Mouse (Mus musculus) E14TG2a.4 (cell line): Measurements from ENCODE around the gene Tax1bp1.

ENCODE experiments used
- H3K27me3 ChIP-seq: 2 replicates; pipeline ENCODE4 v1.6.1; 2014; ENCODE audit warnings: low read length, control low read depth; ENCODE audit not compliant: insufficient read depth
- H3K36me3 ChIP-seq: 2 replicates; pipeline ENCODE4 v1.6.1; 2014; ENCODE audit warnings: low read length, control low read depth; ENCODE audit not compliant: insufficient read depth
- H3K4me1 ChIP-seq: replicated peaks from 2 replicates; pipeline ENCODE4 v1.6.1; 2014; ENCODE audit warnings: low read depth, low read length, control low read depth
- H3K4me3 ChIP-seq: replicated peaks from 2 replicates; pipeline ENCODE4 v1.5.1; 2014; ENCODE audit warnings: mild to moderate bottlenecking, low read length
- H3K9me3 ChIP-seq: 2 replicates; pipeline ENCODE4 v1.6.1; 2014; ENCODE audit warnings: low read length, control low read depth
- CTCF ChIP-seq: conservative IDR thresholded peaks from 2 replicates; pipeline ENCODE4 v1.5.1; 2014; ENCODE audit warnings: low read length
- NANOG ChIP-seq: IDR thresholded peaks from 2 replicates; pipeline ENCODE4 v1.6.1; 2014; ENCODE audit warnings: borderline replicate concordance, low read length, mixed read lengths
- POU5F1 ChIP-seq: IDR thresholded peaks from 2 replicates; pipeline ENCODE4 v1.6.1; 2014; ENCODE audit warnings: low read length, borderline replicate concordance

Gene Tax1bp1

GRCm38 (mm10) chr6:52724805-52725439 lies 11.4 kb downstream of the Tax1bp1 start:
- H3K4me3 ChIP-seq = no peak overlapping the region
- H3K9me3 ChIP-seq = no peaks in the 10 kb centered on the region
- H3K27me3 ChIP-seq = no peaks in the 10 kb centered on the region
- no peak for TF ChIP-seq POU5F1
- peak; percentile 100 for TF ChIP-seq CTCF
- no peak for TF ChIP-seq NANOG
- peaks cover 65% of the 10 kb centered on the region for H3K36me3 ChIP-seq
- H3K4me1 ChIP-seq = peaks cover 13% of the 10 kb centered on the region

- H3K4me1 ChIP-seq = peaks cover under 1% of the 10 kb centered on the region; the same call in 1 of the 2 replicates
- no peak overlapping the region for H3K4me3 ChIP-seq
- no peaks in the 10 kb centered on the region for H3K27me3 ChIP-seq
- TF ChIP-seq CTCF (no peak), NANOG (no peak), POU5F1 (no peak)
- peaks cover 62% of the 10 kb centered on the region for H3K36me3 ChIP-seq
- H3K9me3 ChIP-seq = no peaks in the 10 kb centered on the region
Observed at GRCm38 (mm10) chr6:52730338-52730737, 16.8 kb downstream of the Tax1bp1 start.

GRCm38 (mm10) chr6:52734630-52735029 lies 21.1 kb downstream of the Tax1bp1 start:
- Histone ChIP-seq H3K4me1 (no peaks in the 10 kb centered on the region), H3K9me3 (no peaks in the 10 kb centered on the region), H3K27me3 (no peaks in the 10 kb centered on the region), H3K36me3 (peaks cover 63% of the 10 kb centered on the region), H3K4me3 (no peak overlapping the region)
- TF ChIP-seq POU5F1 = no peak
- no peak for TF ChIP-seq CTCF
- TF ChIP-seq NANOG = no peak

GRCm38 (mm10) chr6:52752832-52753231 lies 39.3 kb downstream of the Tax1bp1 start:
- Histone ChIP-seq H3K9me3 (no peaks in the 10 kb centered on the region), H3K27me3 (no peaks in the 10 kb centered on the region), H3K4me1 (peaks cover 8% of the 10 kb centered on the region), H3K36me3 (peaks cover 70% of the 10 kb centered on the region), H3K4me3 (no peak overlapping the region)
- TF ChIP-seq POU5F1 (no peak), NANOG (no peak), CTCF (no peak)

GRCm38 (mm10) chr6:52765206-52765605 lies 51.7 kb downstream of the Tax1bp1 start:
- Histone ChIP-seq H3K4me3 (no peak overlapping the region), H3K9me3 (no peaks in the 10 kb centered on the region), H3K4me1 (no peaks in the 10 kb centered on the region), H3K36me3 (peaks cover 86% of the 10 kb centered on the region), H3K27me3 (no peaks in the 10 kb centered on the region)
- TF ChIP-seq CTCF (no peak), POU5F1 (no peak), NANOG (no peak)

GRCm38 (mm10) chr6:52770789-52771188 lies 57.3 kb downstream of the Tax1bp1 start:
- peaks cover 54% of the 10 kb centered on the region for H3K36me3 ChIP-seq
- no peaks in the 10 kb centered on the region for H3K27me3 ChIP-seq
- no peak overlapping the region for H3K4me3 ChIP-seq
- peaks cover 10% of the 10 kb centered on the region for H3K4me1 ChIP-seq
- no peaks in the 10 kb centered on the region for H3K9me3 ChIP-seq
- TF ChIP-seq POU5F1 = no peak
- no peak for TF ChIP-seq CTCF
- no peak for TF ChIP-seq NANOG

GRCm38 (mm10) chr6:52773132-52773531 lies 59.6 kb downstream of the Tax1bp1 start:
- H3K9me3 ChIP-seq = no peaks in the 10 kb centered on the region
- no peak for TF ChIP-seq POU5F1
- no peak overlapping the region for H3K4me3 ChIP-seq
- peaks cover 30% of the 10 kb centered on the region for H3K36me3 ChIP-seq
- no peaks in the 10 kb centered on the region for H3K27me3 ChIP-seq
- H3K4me1 ChIP-seq = peaks cover 16% of the 10 kb centered on the region

- Histone ChIP-seq H3K4me1 (peaks cover 16% of the 10 kb centered on the region), H3K36me3 (peaks cover 10% of the 10 kb centered on the region; the same call in 1 of the 2 replicates), H3K4me3 (no peak overlapping the region), H3K27me3 (no peaks in the 10 kb centered on the region), H3K9me3 (no peaks in the 10 kb centered on the region)
- TF ChIP-seq NANOG = no peak
- no peak for TF ChIP-seq POU5F1
- TF ChIP-seq CTCF = no peak
Observed at GRCm38 (mm10) chr6:52775350-52775749, 61.8 kb downstream of the Tax1bp1 start.

- H3K27me3 ChIP-seq = no peaks in the 10 kb centered on the region
- H3K9me3 ChIP-seq = no peaks in the 10 kb centered on the region
- H3K4me1 ChIP-seq = peaks cover 16% of the 10 kb centered on the region
- 0 out of 2 replicates have a peak, but pooled peaks cover 4% of the 10 kb centered on the region for H3K36me3 ChIP-seq
- TF ChIP-seq POU5F1 (no peak), NANOG (no peak), CTCF (no peak)
- no peak overlapping the region for H3K4me3 ChIP-seq
Observed at GRCm38 (mm10) chr6:52775956-52776355, 62.4 kb downstream of the Tax1bp1 start.
